Mouse (Mus musculus) kidney, embryonic 15.5 days (tissue): ENCODE data around the gene Drd4. TPM values are rescaled to one million over a fixed set of nuclear protein-coding genes. Genes with fewer than 3 reads are reported as not detected.

ENCODE experiments used
- ATAC-seq: fragments of 200-750 bp; cut with Nextera tagmentation; replicated peaks from 2 replicates; pipeline ENCODE4 v1.8.0; 2017; ENCODE audit warnings: moderate TSS enrichment; ENCODE audit not compliant: low FRiP score
- H3K27ac ChIP-seq: fragments of 300-500 bp; sonication (generic); 2 replicates; pipeline ENCODE4 v1.5.1; 2015; ENCODE audit warnings: mild to moderate bottlenecking, inconsistent platforms
- H3K27me3 ChIP-seq: fragments of 300-500 bp; sonication (generic); 2 replicates; pipeline ENCODE4 v1.6.1; 2015; ENCODE audit warnings: inconsistent platforms
- H3K36me3 ChIP-seq: fragments of 300-500 bp; sonication (generic); 2 replicates; pipeline ENCODE4 v1.6.1; 2015; ENCODE audit warnings: inconsistent platforms
- H3K4me1 ChIP-seq: fragments of 300-500 bp; sonication (generic); 2 replicates; pipeline ENCODE4 v1.6.1; 2015; ENCODE audit warnings: inconsistent platforms
- H3K4me2 ChIP-seq: fragments of 300-500 bp; sonication (generic); 2 replicates; pipeline ENCODE4 v1.6.1; 2015; ENCODE audit warnings: moderate library complexity, mild to moderate bottlenecking, inconsistent platforms
- H3K4me3 ChIP-seq: fragments of 300-500 bp; sonication (generic); replicated peaks from 2 replicates; pipeline ENCODE4 v1.5.1; 2015; ENCODE audit warnings: mild to moderate bottlenecking, inconsistent platforms
- H3K9ac ChIP-seq: fragments of 300-500 bp; sonication (generic); 2 replicates; pipeline ENCODE4 v1.6.1; 2015; ENCODE audit warnings: mild to moderate bottlenecking, inconsistent platforms
- H3K9me3 ChIP-seq: fragments of 300-500 bp; sonication (generic); replicated peaks from 2 replicates; pipeline ENCODE4 v1.6.1; 2016; ENCODE audit warnings: inconsistent platforms
- WGBS: fragments of 180-500 bp; shearing (Covaris S2); methylation state at CpG from one replicate; pipeline ENCODE4 v1.1.7; 2015; ENCODE audit warnings: mixed read lengths; 5-methylcytosine and 5-hydroxymethylcytosine counted together
- polyA plus RNA-seq: library from polyadenylated mRNA; unstranded; fragments of >200 nt; fragmentation: Nextera tagmentation; extraction: Ambion mirVana; gene quantifications from 2 replicates; pipeline ENCODE4 v1.2.1, GENCODE M21; 2015

Gene Drd4
- polyA plus RNA-seq, 1 experiment from 2014 or later = 1.4 TPM

GRCm38 (mm10) chr7:141327469-141328372 lies 35.9 kb downstream of the Drd4 start, which contains the start of the genes Deaf1 and Tmem80:
TSS of gene Deaf1 (minus strand) at chr7:141327690.
TSS of gene Tmem80 (plus strand) at chr7:141327739.
- Histone ChIP-seq H3K9me3 (no peaks in the 10 kb centered on the region), H3K9ac (peak within 1 kb of the TSS; percentile 80), H3K36me3 (peaks cover 20% of the 10 kb centered on the region), H3K4me3 (peak within 1 kb of the TSS; percentile 57), H3K27ac (peak within 1 kb of the TSS; percentile 96), H3K4me1 (peaks cover 26% of the 10 kb centered on the region), H3K4me2 (peak within 1 kb of the TSS; percentile 98), H3K27me3 (no peaks in the 10 kb centered on the region)
- ATAC-seq = peak; percentile 96
- under 1% methylated on average over 105 of the region's 105 CpGs for WGBS

GRCm38 (mm10) chr7:141328373-141328990 lies 36.7 kb downstream of the Drd4 start:
- Histone ChIP-seq H3K4me1 (peaks cover 26% of the 10 kb centered on the region), H3K36me3 (peaks cover 20% of the 10 kb centered on the region), H3K9ac (peak overlapping the region; percentile 54), H3K4me2 (peak overlapping the region; percentile 98), H3K27ac (peak overlapping the region; percentile 96), H3K4me3 (peak overlapping the region; percentile 57), H3K9me3 (no peaks in the 10 kb centered on the region), H3K27me3 (no peaks in the 10 kb centered on the region)
- peak; percentile 6; the same call in 1 of the 2 replicates for ATAC-seq
- 14% methylated on average over 24 of the region's 24 CpGs for WGBS

DNA sequence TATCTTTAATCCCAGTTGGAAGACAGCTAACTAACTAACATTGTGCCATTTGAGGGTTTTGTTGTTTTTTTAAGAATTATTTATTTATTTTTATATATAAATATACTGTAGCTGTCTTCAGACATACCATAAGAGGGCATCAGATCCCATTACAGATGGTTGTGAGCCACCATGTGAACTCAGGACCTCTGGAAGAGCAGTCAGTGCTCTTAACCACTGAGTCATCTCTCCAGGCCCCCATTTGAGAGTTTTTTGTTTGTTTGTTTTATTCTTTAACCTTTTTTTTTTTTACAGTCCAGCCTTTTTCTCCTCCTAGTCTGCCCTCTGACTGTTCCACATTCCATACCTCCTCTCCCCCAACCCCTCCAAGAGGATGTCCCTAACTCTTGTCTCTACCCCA lies 38.9 kb downstream of the Drd4 start:
- no peak overlapping the region for H3K4me3 ChIP-seq
- no peak for ATAC-seq

GRCm38 (mm10) chr7:141331990-141332389 lies 40.2 kb downstream of the Drd4 start:
- 61% methylated on average over 6 of the region's 6 CpGs for WGBS
- ATAC-seq = no peak
- Histone ChIP-seq H3K27me3 (no peaks in the 10 kb centered on the region), H3K4me3 (no peak overlapping the region), H3K4me2 (no peak overlapping the region), H3K9ac (no peak overlapping the region), H3K4me1 (peaks cover 9% of the 10 kb centered on the region), H3K9me3 (no peaks in the 10 kb centered on the region), H3K27ac (peak overlapping the region; percentile 37), H3K36me3 (peaks cover 36% of the 10 kb centered on the region)

More for the DNA sequence above, 38.9 kb downstream of the Drd4 start:
- H3K4me2 ChIP-seq = no peak overlapping the region
- no peak overlapping the region for H3K9ac ChIP-seq
- no peak overlapping the region for H3K27ac ChIP-seq
- peaks cover 29% of the 10 kb centered on the region for H3K36me3 ChIP-seq
- H3K9me3 ChIP-seq = no peaks in the 10 kb centered on the region
- peaks cover 22% of the 10 kb centered on the region for H3K4me1 ChIP-seq
- H3K27me3 ChIP-seq = no peaks in the 10 kb centered on the region

DNA sequence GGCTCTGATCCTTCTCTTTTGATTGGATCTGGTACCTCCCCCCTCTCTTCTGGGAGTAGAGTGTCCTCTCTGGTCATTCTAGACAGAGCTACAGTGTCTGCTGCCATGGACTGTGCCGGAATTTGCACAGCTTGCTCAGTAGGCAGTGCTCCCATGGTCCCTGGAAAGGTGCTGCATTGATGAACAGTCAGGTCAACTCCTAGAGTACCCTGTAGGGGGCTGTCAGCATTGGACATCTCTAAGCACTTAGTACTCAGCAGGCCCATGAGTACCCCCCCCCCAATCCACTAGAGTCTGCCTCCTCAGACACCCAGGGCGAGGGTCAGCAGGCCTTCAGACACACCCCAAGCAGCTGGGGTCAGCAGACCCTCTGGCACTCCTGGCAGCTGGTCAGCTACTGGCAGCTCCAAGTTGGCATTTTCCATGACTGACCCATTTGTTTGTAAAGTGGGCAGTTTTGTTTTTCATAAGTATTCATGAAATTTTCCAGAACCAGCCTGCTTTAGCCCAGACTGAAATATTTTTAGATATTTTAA lies 43.3 kb downstream of the Drd4 start:
- Histone ChIP-seq H3K9ac (no peak overlapping the region), H3K4me1 (peaks cover 26% of the 10 kb centered on the region), H3K27me3 (no peaks in the 10 kb centered on the region), H3K4me2 (no peak overlapping the region), H3K27ac (no peak overlapping the region), H3K4me3 (no peak overlapping the region), H3K9me3 (no peaks in the 10 kb centered on the region), H3K36me3 (peaks cover 36% of the 10 kb centered on the region)
- no peak for ATAC-seq
- 79% methylated on average over 2 of the region's 2 CpGs for WGBS

- no peak overlapping the region for H3K9ac ChIP-seq
- H3K27me3 ChIP-seq = no peaks in the 10 kb centered on the region
- WGBS = 87% methylated on average over 4 of the region's 4 CpGs
- peaks cover 30% of the 10 kb centered on the region for H3K4me1 ChIP-seq
- no peak overlapping the region for H3K4me2 ChIP-seq
- H3K36me3 ChIP-seq = peaks cover 36% of the 10 kb centered on the region
- no peak overlapping the region for H3K27ac ChIP-seq
- H3K4me3 ChIP-seq = no peak overlapping the region
- no peak for ATAC-seq
- H3K9me3 ChIP-seq = no peaks in the 10 kb centered on the region
Observed at GRCm38 (mm10) chr7:141335682-141336081, 43.9 kb downstream of the Drd4 start.

- WGBS = 86% methylated on average over 3 of the region's 3 CpGs
- no peak overlapping the region for H3K27ac ChIP-seq
- H3K4me2 ChIP-seq = no peak overlapping the region
- H3K36me3 ChIP-seq = peaks cover 36% of the 10 kb centered on the region
- peaks cover 30% of the 10 kb centered on the region for H3K4me1 ChIP-seq
- no peak overlapping the region for H3K4me3 ChIP-seq
- H3K9me3 ChIP-seq = no peaks in the 10 kb centered on the region
- no peak for ATAC-seq
- no peak overlapping the region for H3K9ac ChIP-seq
- H3K27me3 ChIP-seq = no peaks in the 10 kb centered on the region
Observed at GRCm38 (mm10) chr7:141336296-141336695, 44.5 kb downstream of the Drd4 start.

DNA sequence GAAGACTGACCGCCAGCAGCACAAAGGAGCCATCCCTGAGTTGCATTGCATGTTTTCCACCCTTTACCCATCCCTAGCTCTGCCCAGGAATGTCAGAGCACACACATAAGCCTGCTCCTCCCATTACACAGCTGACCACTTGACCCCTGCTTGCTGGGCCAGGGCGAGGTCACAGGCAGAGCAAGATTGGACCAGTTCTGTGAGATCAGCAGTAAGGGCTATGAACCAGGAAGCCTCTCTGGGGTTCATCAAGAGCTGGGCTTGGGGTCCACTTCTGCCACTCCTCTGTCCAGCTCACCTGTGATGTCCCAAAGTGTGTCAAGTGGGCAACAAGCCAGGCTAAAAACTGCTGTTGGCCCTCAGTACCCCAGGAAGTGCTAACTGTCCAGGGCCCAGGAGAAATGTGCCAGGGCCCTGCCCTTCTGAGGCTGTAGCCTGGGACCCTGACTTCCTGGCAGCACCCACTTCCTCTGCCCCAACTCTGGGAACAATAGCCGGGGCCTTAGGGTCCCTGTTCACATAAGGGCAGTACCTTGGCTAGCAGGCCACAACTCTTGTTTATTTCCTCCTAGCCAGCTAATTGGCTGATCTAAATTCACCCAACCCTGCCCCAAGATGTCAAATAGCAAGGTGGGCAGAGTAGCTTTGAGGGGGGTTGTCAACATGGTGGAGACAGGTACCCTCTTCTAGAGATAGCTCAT lies 46.1 kb downstream of the Drd4 start:
- Histone ChIP-seq H3K4me2 (peak overlapping the region; percentile 69), H3K9ac (no peak overlapping the region), H3K4me3 (peak overlapping the region; percentile 45; the same call in 1 of the 2 replicates), H3K4me1 (peaks cover 30% of the 10 kb centered on the region), H3K36me3 (peaks cover 30% of the 10 kb centered on the region), H3K9me3 (no peaks in the 10 kb centered on the region), H3K27ac (peak overlapping the region; percentile 75; the same call in 1 of the 2 replicates), H3K27me3 (no peaks in the 10 kb centered on the region)
- ATAC-seq = no peak
- whole genome bisulfite sequencing = 74% methylated on average over 3 of the region's 3 CpGs

DNA sequence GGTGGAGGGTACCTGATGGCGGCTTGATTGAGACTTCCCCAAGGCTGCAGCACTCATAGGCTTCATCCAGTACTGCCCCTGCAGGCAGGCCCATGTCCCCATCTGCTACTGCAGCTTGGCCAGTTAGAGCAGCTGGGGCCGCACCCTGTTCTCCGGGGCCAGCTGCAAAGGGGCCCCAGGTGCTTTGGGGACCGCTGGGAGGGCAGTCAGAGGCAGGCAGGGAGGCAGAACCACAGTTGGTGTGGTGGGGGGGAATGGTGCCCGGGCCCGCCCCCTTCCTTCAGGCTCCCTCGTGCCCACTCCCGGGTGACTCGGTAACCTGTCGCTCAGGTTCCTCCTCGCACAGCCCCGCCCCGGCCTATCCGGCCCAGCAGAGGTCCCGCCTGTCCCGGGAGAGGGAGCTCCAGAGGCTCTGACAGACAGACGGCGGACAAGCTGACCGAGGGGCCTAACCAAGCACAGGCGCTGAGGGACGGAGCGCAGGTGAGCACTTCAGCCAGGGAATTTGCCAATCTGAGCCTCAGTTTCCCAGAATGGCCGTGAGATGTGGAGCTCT lies 46.8 kb downstream of the Drd4 start, which contains the start of gene Eps8l2:
Gene Eps8l2 (plus strand): TSS at position 305 of the 556 bp plus-strand sequence.
- H3K36me3 ChIP-seq = peaks cover 22% of the 10 kb centered on the region
- H3K27me3 ChIP-seq = no peaks in the 10 kb centered on the region
- peak within 1 kb of the TSS; percentile 44 for H3K9ac ChIP-seq
- H3K4me2 ChIP-seq = peak within 1 kb of the TSS; percentile 69
- peaks cover 30% of the 10 kb centered on the region for H3K4me1 ChIP-seq
- H3K4me3 ChIP-seq = peak within 1 kb of the TSS; percentile 45
- H3K9me3 ChIP-seq = no peaks in the 10 kb centered on the region
- WGBS = 6% methylated on average over 23 of the region's 23 CpGs
- peak; percentile 80 for ATAC-seq
- H3K27ac ChIP-seq = peak within 1 kb of the TSS; percentile 75

DNA sequence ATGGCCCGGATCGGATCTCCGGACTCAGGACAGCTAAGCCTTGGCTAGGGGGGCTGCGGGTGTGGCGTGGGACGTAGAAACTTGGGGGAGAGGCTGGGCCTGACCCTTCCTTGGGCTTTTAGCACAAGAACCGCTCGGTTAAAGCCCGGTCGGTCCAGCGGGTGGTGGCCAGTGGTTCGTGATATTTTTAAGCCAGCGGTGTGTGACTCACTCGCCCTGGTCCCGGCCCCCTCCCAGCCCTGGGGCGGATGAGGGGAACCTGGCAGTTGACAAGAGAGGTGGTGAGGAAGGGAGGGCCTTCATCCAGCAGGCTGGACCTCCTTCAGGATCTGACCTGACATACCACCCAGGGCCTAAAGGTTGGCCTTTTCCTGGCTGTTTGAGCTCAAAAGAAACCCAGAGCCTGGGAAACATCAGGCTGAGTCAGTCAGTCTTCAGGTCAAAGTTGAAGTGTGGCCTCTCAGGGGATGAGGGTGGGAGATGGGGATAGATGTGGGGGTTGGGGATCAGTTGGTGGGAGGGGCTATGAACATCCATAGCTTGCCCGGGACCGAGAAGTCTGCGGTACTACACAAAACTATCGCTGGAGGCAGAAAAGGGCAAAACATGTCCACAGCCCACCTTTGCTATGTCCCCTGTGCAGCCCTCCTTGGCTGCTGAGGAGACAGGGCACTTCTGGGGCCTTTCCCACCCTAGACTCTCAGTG lies 47.6 kb downstream of the Drd4 start:
- peak overlapping the region; percentile 69 for H3K4me2 ChIP-seq
- no peaks in the 10 kb centered on the region for H3K9me3 ChIP-seq
- ATAC-seq = peak; percentile 27; the same call in 1 of the 2 replicates

DNA sequence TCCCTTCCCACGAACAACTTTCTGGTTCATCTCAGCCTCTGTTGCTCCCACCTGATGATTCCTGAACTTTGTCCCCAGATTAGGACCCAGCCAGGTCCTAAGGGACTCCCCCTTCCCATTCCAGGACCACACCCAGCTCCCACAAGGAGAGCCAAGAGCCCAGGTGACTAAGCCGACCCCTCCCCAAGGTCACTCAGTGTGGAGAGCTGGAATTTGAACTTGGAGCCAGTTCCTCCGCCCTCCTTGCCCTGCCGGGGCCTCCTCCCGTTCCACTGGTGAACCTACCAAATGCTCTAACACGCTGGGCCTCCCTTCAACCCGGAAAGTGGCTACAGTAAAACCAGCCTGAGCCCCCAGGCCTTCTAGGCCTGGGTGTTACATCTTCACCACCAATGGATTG lies 48.2 kb downstream of the Drd4 start:
- WGBS = 62% methylated on average over 7 of the region's 7 CpGs
- H3K9ac ChIP-seq = peak overlapping the region; percentile 44; the same call in 1 of the 2 replicates
- no peak for ATAC-seq
- H3K4me1 ChIP-seq = peaks cover 30% of the 10 kb centered on the region
- H3K27ac ChIP-seq = peak overlapping the region; percentile 75
- peaks cover 13% of the 10 kb centered on the region; the same call in 1 of the 2 replicates for H3K36me3 ChIP-seq
- H3K27me3 ChIP-seq = no peaks in the 10 kb centered on the region
- H3K4me3 ChIP-seq = peak overlapping the region; percentile 45; the same call in 1 of the 2 replicates
- no peaks in the 10 kb centered on the region for H3K9me3 ChIP-seq
- H3K4me2 ChIP-seq = peak overlapping the region; percentile 69

More for the DNA sequence above, 47.6 kb downstream of the Drd4 start:
- H3K27me3 ChIP-seq = no peaks in the 10 kb centered on the region
- H3K4me1 ChIP-seq = peaks cover 30% of the 10 kb centered on the region
- peak overlapping the region; percentile 44 for H3K9ac ChIP-seq
- peak overlapping the region; percentile 75 for H3K27ac ChIP-seq
- WGBS = 29% methylated on average over 20 of the region's 20 CpGs
- H3K4me3 ChIP-seq = peak overlapping the region; percentile 45
- peaks cover 19% of the 10 kb centered on the region for H3K36me3 ChIP-seq
